Comparison of ENCODE assay signal across 19 mouse cellular contexts in the genomic region with DNA sequence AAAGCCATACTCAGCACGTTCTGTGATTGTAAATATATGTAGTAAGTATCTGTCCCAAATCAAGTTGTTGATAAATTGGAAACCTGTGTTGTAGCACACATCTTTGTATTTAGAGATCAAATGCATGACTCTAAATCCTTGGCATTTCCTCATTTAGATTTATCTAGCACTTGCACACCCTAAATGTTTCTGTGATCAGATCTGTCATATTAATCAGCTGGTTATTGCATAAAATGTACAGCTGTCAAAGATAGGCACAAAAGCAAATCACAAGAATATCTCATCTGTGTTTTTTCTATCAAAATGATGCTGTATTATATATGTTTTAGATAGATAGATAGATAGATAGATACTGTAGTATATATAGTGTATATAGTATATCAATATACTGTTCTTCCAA.
DNase-seq lines count a peak whose midpoint lies in the region; ATAC-seq and TF ChIP-seq lines count a peak whose summit lies in the region.
"Had no signal": no experiment of that assay in that cellular context is flagged by ENCODE, and none has a peak within 500 bp of the region (broad histone marks: within the 10 kb centered on the region; RNA-seq: fewer than 3 reads in every experiment).

No protein-coding gene starts in this region.

- no peaks in the 10 kb centered on the region for H3K9me3 ChIP-seq in MEL (replicated peaks; ENCODE audit: insufficient read depth, low read length)
- no peaks in the 10 kb centered on the region for H3K9me3 ChIP-seq in liver, embryonic 14.5 days (ENCODE audit: control insufficient read depth, low read length)
- no peaks in the 10 kb centered on the region for H3K9me3 ChIP-seq in forebrain, embryonic 14.5 days (replicated peaks; ENCODE audit: control insufficient read depth, low read length)
- H3K9me3 ChIP-seq in forebrain, embryonic 11.5 days (ENCODE audit: control insufficient read depth, low read length): no peaks in the 10 kb centered on the region
- H3K9me3 ChIP-seq: embryonic facial prominence, embryonic 12.5 days; forebrain, embryonic 12.5 days; G1E; hindbrain, embryonic 12.5 days had no signal

- TF ChIP-seq POLR2A in MEL (IDR thresholded peaks at IDR 0.05; ENCODE audit: control insufficient read depth in 1 of 2, insufficient read depth in 1 of 2, low read depth in 1 of 2, low read length in 2 of 2, poor library complexity in 1 of 2): no peak

- TF ChIP-seq RAD21 in MEL (IDR thresholded peaks at IDR 0.05; ENCODE audit: low read depth, low read length): no peak

- TF ChIP-seq CTCF in layer of hippocampus, adult 2 months (conservative IDR thresholded peaks at IDR 0.05): no peak
- TF ChIP-seq CTCF in MEL (IDR thresholded peaks at IDR 0.05 in 2 of 3, conservative IDR thresholded peaks at IDR 0.05 in 1 of 3; ENCODE audit: control insufficient read depth in 1 of 3, insufficient read depth in 1 of 3, low read depth in 2 of 3, low read length in 3 of 3, poor library complexity in 1 of 3, severe bottlenecking in 1 of 3): no peak
- no peak for TF ChIP-seq CTCF in liver, embryonic 14.5 days (IDR thresholded peaks at IDR 0.05; ENCODE audit: low read depth)

- DNase-seq in layer of hippocampus, adult 2 months (ENCODE audit: low spot score in 2 of 2): no peak
- no peak for DNase-seq in layer of hippocampus, adult 8-10 months (ENCODE audit: low spot score in 2 of 2)
- no peak for DNase-seq in MEL (ENCODE audit: low read depth, low spot score)
- no peak for DNase-seq in liver, embryonic 14.5 days (ENCODE audit: low read depth in 3 of 3, low spot score in 3 of 3)
- no peak for DNase-seq in forebrain, embryonic 14.5 days (ENCODE audit: low spot score)
- DNase-seq in forebrain, embryonic 11.5 days (ENCODE audit: low spot score): no peak
- DNase-seq: adrenal gland, postnatal 10 days; cerebellum, adult 11-12 months; cerebellum, adult 9-10 months; cerebellum, postnatal 25 days; heart, adult 18-20 months; heart, postnatal 4 days had no signal

- ATAC-seq in liver, embryonic 14.5 days (ENCODE audit: insufficient read depth): no peak
- no peak for ATAC-seq in forebrain, embryonic 14.5 days
- no peak for ATAC-seq in forebrain, embryonic 11.5 days (replicated peaks; ENCODE audit: low FRiP score)
- ATAC-seq: hindbrain, embryonic 16.5 days; inflammation-experienced regulatory T-cells, adult 6 months had no signal

- H3K4me2 ChIP-seq in liver, embryonic 14.5 days (ENCODE audit: low read depth): no peak overlapping the region
- H3K4me2 ChIP-seq in forebrain, embryonic 14.5 days (ENCODE audit: low read length): no peak overlapping the region
- no peak overlapping the region for H3K4me2 ChIP-seq in forebrain, embryonic 11.5 days (ENCODE audit: low read depth, low read length, severe bottlenecking)
- H3K4me2 ChIP-seq: embryonic facial prominence, embryonic 12.5 days; forebrain, embryonic 12.5 days; hindbrain, embryonic 12.5 days had no signal

- no peaks in the 10 kb centered on the region for H3K27me3 ChIP-seq in MEL (ENCODE audit: control insufficient read depth in 1 of 2, insufficient read depth in 2 of 2, low read length in 2 of 2)
- H3K27me3 ChIP-seq in liver, embryonic 14.5 days (ENCODE audit: control insufficient read depth, insufficient read depth, low read length): no peaks in the 10 kb centered on the region
- H3K27me3 ChIP-seq in forebrain, embryonic 14.5 days (replicated peaks; ENCODE audit: control insufficient read depth, insufficient read depth, low read length): no peaks in the 10 kb centered on the region
- H3K27me3 ChIP-seq in forebrain, embryonic 11.5 days (ENCODE audit: control insufficient read depth, insufficient read depth, low read length): peaks cover 2% of the 10 kb centered on the region; the same call in 1 of the 2 replicates
- H3K27me3 ChIP-seq: embryonic facial prominence, embryonic 12.5 days; hindbrain, embryonic 12.5 days had no signal

- no peak overlapping the region for H3K4me3 ChIP-seq in layer of hippocampus, adult 2 months
- H3K4me3 ChIP-seq in MEL (ENCODE audit: control insufficient read depth in 1 of 2, insufficient read depth in 1 of 2, low read depth in 2 of 2, low read length in 2 of 2): no peak overlapping the region
- H3K4me3 ChIP-seq in liver, embryonic 14.5 days (ENCODE audit: insufficient read depth in 1 of 2, low read depth in 2 of 2, low read length in 2 of 2): no peak overlapping the region
- H3K4me3 ChIP-seq in macrophage (ENCODE audit: inconsistent target): no peak overlapping the region
- no peak overlapping the region for H3K4me3 ChIP-seq in forebrain, embryonic 14.5 days (ENCODE audit: low read depth, low read length)
- no peak overlapping the region for H3K4me3 ChIP-seq in forebrain, embryonic 11.5 days (ENCODE audit: low read depth, low read length)
- H3K4me3 ChIP-seq: embryonic facial prominence, embryonic 12.5 days; forebrain, embryonic 12.5 days; hindbrain, embryonic 12.5 days had no signal

- no peak overlapping the region for H3K9ac ChIP-seq in MEL (ENCODE audit: control insufficient read depth, low read depth, low read length, poor library complexity, severe bottlenecking)
- no peak overlapping the region for H3K9ac ChIP-seq in liver, embryonic 14.5 days (replicated peaks)
- no peak overlapping the region for H3K9ac ChIP-seq in forebrain, embryonic 14.5 days (ENCODE audit: low read length)
- H3K9ac ChIP-seq in forebrain, embryonic 11.5 days (ENCODE audit: low read length): no peak overlapping the region
- H3K9ac ChIP-seq: embryonic facial prominence, embryonic 12.5 days; forebrain, embryonic 12.5 days; hindbrain, embryonic 12.5 days had no signal

- H3K36me3 ChIP-seq in MEL (ENCODE audit: control insufficient read depth in 1 of 2, insufficient read depth in 2 of 2, low read length in 2 of 2): peaks cover 0 to 65% of the 10 kb centered on the region in 2 experiments; a peak in 3 of 4 replicates
- H3K36me3 ChIP-seq in liver, embryonic 14.5 days (replicated peaks; ENCODE audit: control insufficient read depth, insufficient read depth, low read depth): no peaks in the 10 kb centered on the region
- H3K36me3 ChIP-seq in macrophage (ENCODE audit: inconsistent target): no peaks in the 10 kb centered on the region
- H3K36me3 ChIP-seq in forebrain, embryonic 14.5 days (ENCODE audit: control insufficient read depth, insufficient read depth, low read length): no peaks in the 10 kb centered on the region
- H3K36me3 ChIP-seq in forebrain, embryonic 11.5 days (ENCODE audit: control insufficient read depth, insufficient read depth, low read length): no peaks in the 10 kb centered on the region
- H3K36me3 ChIP-seq: embryonic facial prominence, embryonic 12.5 days; forebrain, embryonic 12.5 days; hindbrain, embryonic 12.5 days had no signal

- peak; percentile 52 to 75 for TF ChIP-seq EP300 in MEL (IDR thresholded peaks at IDR 0.05; ENCODE audit: low read depth in 1 of 2, low read length in 2 of 2)
- TF ChIP-seq EP300 in liver, embryonic 14.5 days (IDR thresholded peaks at IDR 0.05; ENCODE audit: low read depth): peak; percentile 61

- peaks cover 38% of the 10 kb centered on the region for H3K79me2 ChIP-seq in MEL (ENCODE audit: control insufficient read depth, insufficient read depth, low read length, poor library complexity)
- H3K79me2 ChIP-seq in macrophage (ENCODE audit: inconsistent target): peaks cover 100% of the 10 kb centered on the region

- H3K4me1 ChIP-seq in MEL (ENCODE audit: control insufficient read depth in 1 of 2, insufficient read depth in 2 of 2, low read length in 2 of 2): peaks cover 27 to 33% of the 10 kb centered on the region in 2 experiments
- H3K4me1 ChIP-seq in liver, embryonic 14.5 days (replicated peaks; ENCODE audit: control insufficient read depth in 2 of 2, insufficient read depth in 2 of 2, low read length in 1 of 2): peaks cover 51% of the 10 kb centered on the region in 2 experiments
- peaks cover 23% of the 10 kb centered on the region for H3K4me1 ChIP-seq in forebrain, embryonic 14.5 days (ENCODE audit: control insufficient read depth, insufficient read depth, low read length)
- H3K4me1 ChIP-seq in forebrain, embryonic 11.5 days (replicated peaks; ENCODE audit: control insufficient read depth, insufficient read depth, low read length): peaks cover 7% of the 10 kb centered on the region; the same call in 1 of the 2 replicates

- peak overlapping the region; percentile 73; the same call in 1 of the 2 replicates for H3K27ac ChIP-seq in layer of hippocampus, adult 2 months
- H3K27ac ChIP-seq in MEL (ENCODE audit: control insufficient read depth, low read depth, low read length) (no peak overlapping the region), macrophage (peak overlapping the region; percentile 73)
- peak overlapping the region; percentile 90 for H3K27ac ChIP-seq in liver, embryonic 14.5 days
- H3K27ac ChIP-seq in forebrain, embryonic 14.5 days (ENCODE audit: low read depth, low read length): no peak overlapping the region
- H3K27ac ChIP-seq in forebrain, embryonic 11.5 days (ENCODE audit: low read depth, low read length): no peak overlapping the region
- H3K27ac ChIP-seq: embryonic facial prominence, embryonic 12.5 days; forebrain, embryonic 12.5 days; hindbrain, embryonic 12.5 days had no signal

- 77% methylated on average over 1 of the region's 1 CpGs for WGBS in liver, embryonic 14.5 days (ENCODE audit: insufficient replicate concordance)
- 100% methylated on average over 1 of the region's 1 CpGs for WGBS in macrophage (ENCODE audit: missing documents)
- 89% methylated on average over 1 of the region's 1 CpGs for WGBS in forebrain, embryonic 14.5 days
- 83% methylated on average over 1 of the region's 1 CpGs for WGBS in forebrain, embryonic 11.5 days

TF ChIP-seq in MEL, 35 proteins besides CTCF, POLR2A, EP300 and RAD21:
- peak; percentile 47; the same call in 1 of the 2 replicates for TF ChIP-seq SIN3A (IDR thresholded peaks at IDR 0.05; ENCODE audit: low read length)
- no peak; the same call in 1 of the 2 replicates for TF ChIP-seq TAL1 (IDR thresholded peaks at IDR 0.05; ENCODE audit: low read length)
- TF ChIP-seq ZKSCAN1 (IDR thresholded peaks at IDR 0.05; ENCODE audit: low read depth, low read length): no peak
- peak; percentile 56; the same call in 1 of the 2 replicates for TF ChIP-seq GATA1 (IDR thresholded peaks at IDR 0.05; ENCODE audit: low read depth, low read length)
- 0 out of 2 replicates have a peak, but pooled peaks have one; percentile 60 for TF ChIP-seq RCOR1 (IDR thresholded peaks at IDR 0.05; ENCODE audit: low read depth, low read length)
- TF ChIP-seq ELF1 (IDR thresholded peaks at IDR 0.05; ENCODE audit: low read depth, low read length): no peak
- peak; percentile 82 for TF ChIP-seq TCF12 (IDR thresholded peaks at IDR 0.05; ENCODE audit: low read depth, low read length)
- TF ChIP-seq ETS1 (IDR thresholded peaks at IDR 0.05; ENCODE audit: low read depth, low read length): peak; percentile 90

Comparison
In these comparisons a context has a peak if more than half of its experiments do, and no peak if none do; other contexts are left out.
1. H3K27ac ChIP-seq: peak in layer of hippocampus, adult 2 months (single experiment), liver, embryonic 14.5 days (single experiment) and macrophage (single experiment); none in MEL (single experiment), forebrain, embryonic 14.5 days (single experiment) and forebrain, embryonic 11.5 days (single experiment).